Mouse (Mus musculus) embryo, embryonic 11.5 days (tissue): Measurements from ENCODE around the gene Il17f.
"Not testable (repeated sequence)": the region's sequence is repeated elsewhere in the genome, so short reads cannot be mapped to it uniquely, and the experiment has no call there.

ENCODE experiments used
- DNase-seq: peaks from one replicate; pipeline ENCODE4 v3.0.0-alpha.2; 2012; ENCODE audit warnings: low read depth, low spot score

The Il17f gene

DNA sequence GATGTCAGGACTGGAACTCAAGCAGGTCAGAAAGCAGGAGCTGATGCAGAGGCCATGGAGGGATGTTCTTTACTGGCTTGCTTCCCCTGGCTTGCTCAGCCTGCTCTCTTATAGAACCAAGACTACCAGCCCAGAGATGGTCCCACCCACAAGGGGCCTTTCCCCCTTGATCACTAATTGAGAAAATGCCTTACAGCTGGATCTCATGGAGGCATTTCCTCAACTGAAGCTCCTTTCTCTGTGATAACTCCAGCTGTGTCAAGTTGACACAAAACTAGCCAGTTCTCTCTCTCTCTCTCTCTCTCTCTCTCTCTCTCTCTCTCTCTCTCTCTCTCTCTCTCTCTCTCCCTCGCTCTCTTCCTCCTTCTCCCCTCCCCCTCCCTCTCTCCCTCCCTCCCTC lies at the start of gene Il17f:
Gene Il17f (minus strand): TSS at position 101 of the 400 bp plus-strand sequence.
- DNase-seq, result not testable (repeated sequence)

- DNase-seq, result no peak
Measured at GRCm38 (mm10) chr1:20839911-20840310, 49.5 kb upstream of the Il17f start.

- DNase-seq, result no peak
Measured at GRCm38 (mm10) chr1:20836551-20837125, 46.2 kb upstream of the Il17f start.

DNA sequence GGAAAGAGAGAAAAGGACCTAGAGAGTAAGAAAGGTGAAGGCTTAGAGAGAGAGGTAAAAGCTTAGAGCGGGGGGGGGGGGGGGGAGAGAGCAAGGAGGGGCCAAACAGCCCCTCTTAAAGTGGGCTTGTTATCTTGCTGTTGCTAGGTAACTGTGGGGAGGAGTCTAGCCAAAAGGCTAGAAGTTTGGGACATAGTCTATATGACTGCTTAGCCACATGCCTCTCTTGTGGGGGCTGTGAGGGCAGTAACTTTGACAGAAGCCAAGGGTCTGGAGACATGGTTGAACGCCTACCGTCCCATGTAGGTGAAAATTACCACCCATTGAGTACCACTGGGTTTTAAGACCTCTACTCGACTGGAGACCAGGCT lies 42.7 kb upstream of the Il17f start:
- DNase-seq, result no peak

GRCm38 (mm10) chr1:20832473-20833140 lies 42.2 kb upstream of the Il17f start:
- no peak for DNase-seq

DNA sequence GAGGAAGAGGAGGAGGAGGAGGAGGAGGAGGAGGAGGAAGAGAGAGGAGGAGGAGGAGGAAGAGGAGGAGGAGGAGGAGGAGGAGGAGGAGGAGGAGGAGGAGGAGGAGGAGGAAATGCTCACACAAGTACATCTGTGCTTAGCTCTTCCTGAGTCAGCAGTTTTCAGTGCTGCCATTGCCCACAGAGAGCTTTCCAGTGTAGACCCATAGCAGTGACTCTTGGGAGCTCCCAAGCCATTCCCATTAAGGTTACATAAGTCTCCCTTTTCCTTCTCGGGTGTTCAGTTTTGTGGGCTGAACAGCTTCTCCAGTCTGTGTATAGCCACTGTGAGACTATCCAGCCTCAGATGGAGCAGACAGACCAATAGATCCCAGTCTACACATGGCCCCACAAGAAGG lies 40.1 kb upstream of the Il17f start:
- no peak for DNase-seq

GRCm38 (mm10) chr1:20828061-20828460 lies 37.6 kb upstream of the Il17f start:
- no peak for DNase-seq

- no peak for DNase-seq
Measured at GRCm38 (mm10) chr1:20825036-20825435, 34.6 kb upstream of the Il17f start.

DNA sequence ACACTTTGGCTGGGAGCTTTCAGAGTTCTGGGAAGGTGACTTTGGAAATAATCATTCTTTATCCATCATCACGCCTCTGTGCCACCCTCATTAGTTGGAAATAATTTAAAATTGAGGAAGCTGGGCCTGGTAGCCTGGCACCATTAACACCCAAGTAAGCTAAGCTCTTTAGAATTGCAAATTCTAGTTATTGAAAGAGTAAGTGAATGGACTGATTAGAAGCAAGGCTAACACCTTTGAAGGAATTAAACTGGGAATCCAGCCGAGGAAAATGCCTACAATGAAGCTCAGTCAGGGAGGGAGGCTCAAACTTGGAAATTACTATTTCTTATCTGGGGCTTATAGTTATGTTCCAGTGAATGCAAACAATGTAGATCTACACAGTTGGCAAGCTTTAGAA lies 33.5 kb upstream of the Il17f start:
- DNase-seq, result no peak

DNA sequence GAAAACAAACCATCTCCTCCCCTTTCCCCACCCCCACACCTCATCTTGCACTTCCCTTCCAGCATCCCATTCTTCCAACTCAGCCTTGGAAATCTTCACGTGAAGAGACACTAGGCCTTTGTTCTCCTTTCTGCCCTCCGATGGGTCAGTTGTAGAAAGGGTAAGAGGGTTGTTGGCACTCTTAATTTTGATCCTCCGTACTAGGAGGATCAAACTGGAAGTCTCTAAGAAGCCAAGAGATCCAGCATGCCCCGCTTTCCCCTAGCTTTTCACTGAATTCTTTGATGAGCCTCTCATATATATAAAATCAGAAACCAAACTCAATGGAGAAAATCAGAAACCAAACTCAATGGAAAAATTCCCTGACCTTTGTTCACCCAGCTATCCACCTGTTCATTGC lies 33.1 kb upstream of the Il17f start:
- no peak for DNase-seq

DNA sequence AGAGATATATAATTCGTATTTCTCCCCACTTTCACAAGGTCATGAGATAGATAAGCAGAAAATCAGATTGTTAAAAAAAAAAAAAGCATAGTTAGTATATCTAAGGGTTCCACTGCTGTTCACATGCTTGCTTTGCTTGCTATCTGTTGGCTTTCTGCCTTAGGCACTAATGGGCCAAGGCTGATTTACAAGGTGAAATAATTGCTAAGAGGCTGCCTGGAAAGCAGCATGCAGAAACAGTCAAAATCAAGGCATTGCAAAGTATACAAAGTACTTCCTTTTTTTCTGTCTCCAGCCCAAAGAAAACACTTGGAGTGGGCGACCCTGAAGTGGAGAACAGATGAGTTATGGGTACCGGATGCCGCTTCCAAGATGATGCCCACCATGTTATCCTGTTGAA lies 30.5 kb upstream of the Il17f start:
- no peak for DNase-seq

- peak; percentile 90 for DNase-seq
Measured at GRCm38 (mm10) chr1:20819771-20820605, 29.6 kb upstream of the Il17f start, which contains the start of gene Mcm3. Gene Mcm3, minus strand, starts transcription at chr1:20820312.

- DNase-seq, result no peak
Measured at GRCm38 (mm10) chr1:20817596-20817995, 27.2 kb upstream of the Il17f start.

DNA sequence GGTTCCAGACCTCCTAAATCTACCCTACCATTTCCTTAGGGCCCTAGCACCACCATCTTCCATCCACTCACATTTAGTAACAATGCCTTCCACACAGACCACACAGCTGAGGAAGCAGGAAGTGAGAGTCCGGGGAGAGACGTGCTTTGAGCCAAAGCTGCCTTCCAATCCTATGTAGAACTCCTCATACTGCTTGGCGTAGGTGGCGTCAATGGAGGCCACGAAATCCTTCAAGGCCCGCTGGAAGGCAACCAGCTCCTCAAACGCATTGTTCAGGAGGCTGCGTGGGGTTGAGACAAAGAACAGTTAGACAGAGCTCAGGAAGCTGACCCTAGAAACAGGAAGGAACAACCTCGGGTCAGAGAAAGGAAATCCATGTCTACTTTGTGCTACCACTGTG lies 26.8 kb upstream of the Il17f start:
- no peak for DNase-seq

GRCm38 (mm10) chr1:20814521-20814920 lies 24.1 kb upstream of the Il17f start:
- no peak for DNase-seq

DNA sequence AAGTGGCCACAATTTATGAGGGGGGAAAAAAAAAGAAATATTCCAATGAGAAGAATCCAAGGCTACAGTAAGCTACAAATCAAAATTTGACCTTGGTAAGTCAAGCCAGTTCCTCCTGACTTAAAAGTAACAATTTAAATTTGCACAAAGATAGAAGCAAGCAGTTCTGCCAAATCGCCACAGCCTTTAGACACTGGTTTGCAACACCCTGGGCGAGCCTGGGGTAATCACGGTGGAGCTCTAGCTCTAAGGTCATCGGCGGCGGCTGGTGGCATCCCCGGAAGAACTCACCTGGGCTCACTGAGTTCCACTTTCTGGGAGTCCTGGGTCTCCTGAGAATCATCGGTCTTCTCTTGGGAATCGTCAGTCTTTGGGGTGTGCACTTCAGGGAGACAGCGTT lies 14.1 kb upstream of the Il17f start:
- no peak for DNase-seq

- peak; percentile 13 for DNase-seq
Measured at GRCm38 (mm10) chr1:20801682-20802390, 11.4 kb upstream of the Il17f start.

DNA sequence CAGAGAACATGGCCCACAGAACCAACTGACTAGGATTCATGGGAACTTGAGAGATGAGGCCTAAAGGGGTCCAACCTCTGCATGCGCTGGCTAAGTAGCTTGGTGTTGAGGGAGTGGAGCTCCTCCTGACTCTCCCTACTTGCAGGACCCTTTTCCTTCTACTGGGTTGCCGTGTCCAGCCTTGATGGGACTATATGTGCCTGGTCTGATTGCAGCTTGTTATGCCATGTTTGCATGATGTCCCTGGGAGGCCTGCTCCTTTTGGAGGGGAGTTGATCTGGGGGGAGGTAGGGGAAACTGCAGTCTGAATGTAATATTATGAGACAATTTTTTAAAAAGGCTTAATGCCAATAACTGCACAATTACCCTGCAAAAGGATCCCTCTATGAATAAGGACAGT lies 10.9 kb upstream of the Il17f start:
- no peak for DNase-seq

- DNase-seq, result no peak
Measured at GRCm38 (mm10) chr1:20795178-20795577, 4.8 kb upstream of the Il17f start.

GRCm38 (mm10) chr1:20794760-20795159 lies 4.3 kb upstream of the Il17f start:
- no peak for DNase-seq

- no peak for DNase-seq
Measured at GRCm38 (mm10) chr1:20791414-20791813, 997 bp upstream of the Il17f start.

DNA sequence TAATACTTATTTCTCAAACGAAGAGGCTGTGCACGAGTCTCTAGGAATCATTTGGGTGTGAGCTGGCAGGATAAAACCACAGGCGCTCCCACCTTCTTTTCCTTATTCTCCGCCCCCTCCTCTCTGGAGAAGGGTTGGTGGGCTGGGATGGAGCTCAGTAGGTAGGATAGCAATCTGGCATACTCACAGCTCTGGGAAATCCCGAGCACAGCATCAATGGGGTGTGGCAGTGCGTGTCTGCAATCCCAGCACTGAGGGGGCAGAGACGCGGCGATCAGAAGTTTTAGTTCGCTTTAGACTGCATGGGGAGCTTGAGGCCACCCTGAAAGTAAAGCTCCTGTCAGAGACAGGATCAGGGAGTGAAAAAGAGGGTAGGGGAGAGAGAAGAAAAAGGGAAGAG lies 2.0 kb downstream of the Il17f start:
- DNase-seq, result no peak
